In the genomic region with DNA sequence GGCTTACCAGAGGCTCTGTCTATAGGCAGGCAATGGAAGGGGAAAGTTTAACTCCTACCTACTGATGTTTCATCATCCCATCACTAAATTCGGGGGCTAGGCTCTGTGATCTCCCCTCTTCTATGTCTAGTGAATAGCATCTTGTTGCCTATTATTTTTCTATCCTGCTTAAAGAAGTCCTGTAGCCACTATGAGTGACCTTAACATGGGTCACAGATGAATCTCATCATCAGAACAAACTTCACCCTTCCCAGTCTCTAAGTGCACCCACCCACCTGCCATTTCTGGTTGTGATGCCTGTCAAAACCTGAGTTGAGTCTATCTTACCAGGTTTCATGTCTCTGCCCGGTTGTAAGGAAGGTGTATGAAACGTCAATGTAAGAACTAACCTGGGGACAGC, we compare ENCODE assay signal across 35 mouse cellular contexts.
"Had no signal": no experiment of that assay in that cellular context is flagged by ENCODE, and none has a peak within 500 bp of the region (broad histone marks: within the 10 kb centered on the region; RNA-seq: fewer than 3 reads in every experiment).

No protein-coding gene starts in this region.

- H3K27ac ChIP-seq: heart, embryonic 10.5 days; heart, embryonic 13.5 days; heart, embryonic 15.5 days; hindbrain, embryonic 10.5 days; hindbrain, embryonic 12.5 days; hindbrain, embryonic 13.5 days; hindbrain, embryonic 15.5 days; hindbrain, postnatal 0 days; intestine, embryonic 15.5 days; kidney, embryonic 15.5 days; kidney, postnatal 0 days; layer of hippocampus, adult 2 months; left cerebral cortex, adult 2 months had no signal

- H3K4me3 ChIP-seq: heart, embryonic 10.5 days; heart, embryonic 12.5 days; heart, embryonic 13.5 days; heart, embryonic 15.5 days; hindbrain, embryonic 10.5 days; hindbrain, embryonic 12.5 days; hindbrain, embryonic 13.5 days; hindbrain, embryonic 15.5 days; intestine, embryonic 15.5 days; kidney, embryonic 15.5 days; layer of hippocampus, adult 2 months; left cerebral cortex, adult 2 months had no signal

- H3K9ac ChIP-seq: heart, embryonic 12.5 days; heart, embryonic 13.5 days; heart, embryonic 15.5 days; hindbrain, embryonic 12.5 days; hindbrain, embryonic 13.5 days; hindbrain, embryonic 15.5 days; intestine, embryonic 15.5 days; kidney, embryonic 15.5 days had no signal

- H3K4me2 ChIP-seq: heart, embryonic 11.5 days; heart, embryonic 12.5 days; heart, embryonic 13.5 days; heart, embryonic 15.5 days; hindbrain, embryonic 12.5 days; hindbrain, embryonic 13.5 days; hindbrain, embryonic 15.5 days; intestine, embryonic 15.5 days; kidney, embryonic 15.5 days had no signal

- H3K9me3 ChIP-seq: heart, embryonic 10.5 days; heart, embryonic 12.5 days; heart, embryonic 13.5 days; heart, embryonic 15.5 days; hindbrain, embryonic 10.5 days; hindbrain, embryonic 12.5 days; hindbrain, embryonic 13.5 days; hindbrain, embryonic 15.5 days; intestine, embryonic 15.5 days; kidney, embryonic 15.5 days had no signal

- H3K27me3 ChIP-seq: heart, embryonic 12.5 days; heart, embryonic 13.5 days; heart, embryonic 15.5 days; hindbrain, embryonic 12.5 days; hindbrain, embryonic 13.5 days; hindbrain, embryonic 15.5 days; intestine, embryonic 15.5 days; kidney, embryonic 15.5 days had no signal

- DNase-seq: heart, postnatal 10 days; heart, postnatal 14 days; heart, postnatal 36 days; heart, postnatal 4 days; kidney, adult 11 months; kidney, adult 18-20 months; kidney, adult 2 months; kidney, adult 8-10 months; kidney, adult 9 months; kidney, postnatal 10 days; kidney, postnatal 14 days; kidney, postnatal 25 days; kidney, postnatal 36 days; kidney, postnatal 4 days; layer of hippocampus, adult 9-11 months; layer of hippocampus, postnatal 36 days had no signal

- H3K36me3 ChIP-seq: heart, embryonic 10.5 days; heart, embryonic 12.5 days; heart, embryonic 13.5 days; heart, embryonic 15.5 days; hindbrain, embryonic 10.5 days; hindbrain, embryonic 12.5 days; hindbrain, embryonic 13.5 days; hindbrain, embryonic 15.5 days; intestine, embryonic 15.5 days; kidney, embryonic 15.5 days had no signal

- H3K4me1 ChIP-seq: heart, embryonic 10.5 days; heart, embryonic 12.5 days; heart, embryonic 13.5 days; heart, embryonic 15.5 days; hindbrain, embryonic 10.5 days; hindbrain, embryonic 12.5 days; hindbrain, embryonic 13.5 days; hindbrain, embryonic 15.5 days; intestine, embryonic 15.5 days; kidney, embryonic 15.5 days had no signal

- ATAC-seq: hindbrain, embryonic 16.5 days; hindbrain, postnatal 0 days; inflammation-experienced regulatory T-cells, adult 6 months; intestine, embryonic 15.5 days; intestine, embryonic 16.5 days; intestine, postnatal 0 days had no signal
